Mouse (Mus musculus) layer of hippocampus, postnatal 10 days (tissue): ENCODE results near the gene Catsper1. TPM values are rescaled to one million over a fixed set of nuclear protein-coding genes. Genes with fewer than 3 reads are reported as not detected.

Experiments used
- DNase-seq, 2 experiments: peaks; one replicate each; pipeline ENCODE4 v3.0.0; 2021; ENCODE audit warnings: low spot score in 2 of 2
- long read RNA-seq: library from polyadenylated mRNA; stranded (forward); transcript quantifications from one replicate; pipeline ENCODE4 v2.0.0, GENCODE M21; 2023
- total RNA-seq, 2 experiments: library from RNA; stranded (reverse); gene quantifications; 2 replicates each; pipeline ENCODE4 v1.2.3; 2021

Catsper1 gene
- not detected for total RNA-seq
- long read RNA-seq: 0 reads

DNA sequence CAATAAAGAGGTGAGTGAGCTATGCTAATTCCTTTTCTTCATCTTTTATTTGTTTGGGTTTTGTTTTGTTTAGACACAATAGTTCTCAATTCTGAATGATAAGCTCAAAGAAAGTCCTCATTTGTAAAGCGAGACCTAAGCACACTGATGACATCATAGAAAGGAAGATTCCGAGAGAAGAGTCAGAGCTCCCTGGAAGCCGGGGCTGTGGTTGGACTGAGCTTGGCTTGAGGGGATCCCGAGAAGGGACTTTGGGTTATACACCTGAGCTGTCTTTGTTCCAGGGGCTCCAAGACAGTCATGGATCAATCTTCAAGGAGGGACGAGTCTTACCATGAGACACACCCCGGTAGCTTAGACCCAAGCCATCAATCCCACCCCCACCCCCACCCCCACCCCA lies at the start of gene Catsper1:
Catsper1 (plus strand) TSS at position 301 of the 400 bp plus-strand sequence.
- DNase-seq: no peak

DNA sequence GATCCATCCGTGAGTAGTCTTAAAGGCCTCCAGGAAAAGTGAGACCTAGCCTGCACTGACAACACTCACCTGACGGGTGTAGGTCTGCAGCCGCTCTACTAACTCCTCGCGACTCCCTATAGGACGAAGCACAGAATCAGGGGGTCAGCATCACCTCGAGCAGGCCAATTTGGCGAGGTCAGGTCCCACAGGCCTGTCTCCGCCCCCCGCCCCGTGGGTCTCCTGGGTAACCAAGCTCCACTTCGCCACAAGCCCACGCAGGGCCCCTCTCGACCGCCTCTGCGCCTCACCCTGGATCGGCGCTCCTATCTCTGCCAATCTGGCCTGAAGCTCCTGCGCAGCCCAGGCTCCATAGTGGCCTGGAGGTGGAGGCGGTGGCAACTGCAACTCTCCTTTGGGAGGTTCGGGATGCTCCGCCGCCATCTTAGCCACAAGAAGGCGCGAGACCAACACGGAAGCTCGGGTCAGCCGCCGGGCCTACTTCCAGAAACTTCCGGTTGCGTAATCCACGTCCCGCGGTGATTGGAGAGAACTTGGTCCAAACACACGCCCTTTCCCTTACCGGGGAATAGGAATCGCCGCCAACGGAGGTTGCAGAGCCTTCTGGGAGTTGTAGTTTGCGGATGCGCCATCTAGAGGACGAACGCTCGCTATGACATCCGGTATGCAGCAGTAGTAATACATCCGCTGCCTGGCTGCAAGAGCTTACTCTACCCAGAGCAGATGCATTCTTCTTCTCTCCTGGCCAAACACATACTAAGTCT lies 40.4 kb upstream of the Catsper1 start, which contains the start of gene Sf3b2:
Sf3b2 (minus strand) TSS at position 484 of the 764 bp plus-strand sequence.
- peak; percentile 98 to 99 for DNase-seq

DNA sequence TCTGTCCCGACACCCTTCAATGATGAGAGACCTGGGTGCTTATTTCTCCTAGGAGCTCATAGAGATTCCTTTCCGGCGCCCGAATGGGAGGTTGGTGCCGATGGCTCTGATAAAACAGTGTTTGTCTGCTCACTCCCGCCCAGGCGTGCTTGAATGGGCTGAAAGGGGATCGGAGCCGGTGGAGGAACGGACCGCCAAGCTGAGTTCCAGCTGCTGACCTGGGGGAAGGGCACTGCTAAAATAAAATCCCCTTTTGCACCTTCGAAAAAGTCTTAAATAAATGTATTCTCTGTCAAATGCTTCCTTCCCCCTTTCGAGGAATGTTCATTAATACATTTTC lies 39.8 kb upstream of the Catsper1 start:
- DNase-seq: no peak

DNA sequence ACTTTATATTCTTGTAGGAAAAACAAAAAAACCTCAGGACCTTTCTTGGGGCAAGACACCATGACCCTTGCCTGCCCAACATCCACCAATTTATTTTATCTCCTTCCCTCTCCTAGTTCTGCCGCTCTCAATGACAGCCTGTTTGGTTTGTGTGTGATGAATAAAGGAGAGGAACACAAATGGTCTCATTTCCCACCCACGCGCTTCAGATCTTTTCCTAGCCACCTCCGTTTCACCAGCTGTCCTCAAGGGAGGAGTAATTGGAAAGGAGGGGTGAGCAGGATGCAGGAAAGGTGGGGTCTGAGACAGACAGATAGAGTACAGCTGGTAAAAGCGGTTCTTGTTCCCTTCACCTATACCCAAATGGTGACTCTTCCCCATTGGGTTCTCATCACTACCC lies 38.9 kb upstream of the Catsper1 start:
- DNase-seq: peak; percentile 43 to 58

DNA sequence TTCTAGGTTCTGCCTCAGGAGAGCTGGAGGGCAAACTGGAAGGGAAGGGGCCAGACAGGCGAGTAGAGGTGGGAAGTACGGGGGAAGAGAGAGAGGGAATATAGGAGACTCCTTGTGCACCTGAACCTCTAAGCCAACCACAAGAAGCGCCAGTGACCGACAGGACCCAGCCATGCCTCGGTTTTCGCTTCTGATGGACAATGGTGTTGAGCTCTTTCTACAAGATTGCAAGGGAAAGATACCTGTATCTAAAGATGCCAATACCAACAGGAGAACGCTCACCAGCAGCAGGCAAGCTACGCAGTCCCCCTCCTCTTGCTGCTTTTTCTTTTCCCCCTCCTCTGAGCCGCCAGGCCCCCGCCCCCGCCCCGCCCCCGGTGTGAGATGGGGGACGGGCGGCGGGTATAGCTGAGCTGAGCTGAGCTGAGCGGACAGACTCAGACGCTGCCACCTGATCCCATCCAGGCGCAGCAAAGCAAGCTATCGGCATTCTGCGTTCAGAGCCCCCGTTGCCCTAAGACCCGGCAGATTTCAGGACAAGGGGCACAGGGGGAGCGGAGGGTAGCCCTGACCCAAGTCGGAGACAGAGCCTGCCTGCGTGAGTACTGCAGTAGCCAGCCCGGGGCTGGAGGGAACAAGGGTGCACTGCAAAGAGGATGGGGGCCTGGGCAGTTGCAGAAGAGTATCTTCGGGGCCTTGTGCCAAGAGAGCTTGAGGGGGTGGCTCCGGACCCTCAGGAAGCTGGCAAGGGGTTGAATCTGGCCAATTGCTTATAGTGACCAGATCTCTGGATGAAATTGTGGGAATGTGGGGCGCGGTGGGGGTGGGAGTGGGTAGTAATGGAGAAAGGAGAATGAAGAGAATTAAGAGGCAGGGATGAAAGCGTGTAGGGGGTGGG lies 37.4 kb upstream of the Catsper1 start, which contains the start of gene Gal3st3:
Gal3st3 (plus strand) TSS at position 429 of the 898 bp plus-strand sequence.
- DNase-seq: peak; percentile 42 to 67

DNA sequence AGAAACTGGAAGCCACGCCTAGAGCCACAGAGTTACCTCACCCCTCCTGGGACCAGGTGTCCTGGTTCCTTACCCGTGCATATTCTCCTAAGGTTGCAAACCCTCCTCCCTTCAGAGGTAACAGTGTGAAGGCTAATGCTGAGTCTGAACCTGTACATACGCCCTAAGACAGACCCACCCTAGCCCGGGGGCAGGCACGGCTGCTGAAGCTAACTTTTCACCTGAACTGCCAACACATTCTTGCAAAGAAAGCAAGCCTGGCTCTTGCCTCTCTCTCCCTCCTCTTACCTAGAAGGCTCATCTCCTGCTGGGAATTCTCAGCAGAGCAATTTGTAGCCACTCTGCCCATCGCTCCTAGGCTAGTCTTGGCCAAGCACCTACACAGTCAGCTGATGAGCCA lies 35.0 kb upstream of the Catsper1 start:
- no peak for DNase-seq

DNA sequence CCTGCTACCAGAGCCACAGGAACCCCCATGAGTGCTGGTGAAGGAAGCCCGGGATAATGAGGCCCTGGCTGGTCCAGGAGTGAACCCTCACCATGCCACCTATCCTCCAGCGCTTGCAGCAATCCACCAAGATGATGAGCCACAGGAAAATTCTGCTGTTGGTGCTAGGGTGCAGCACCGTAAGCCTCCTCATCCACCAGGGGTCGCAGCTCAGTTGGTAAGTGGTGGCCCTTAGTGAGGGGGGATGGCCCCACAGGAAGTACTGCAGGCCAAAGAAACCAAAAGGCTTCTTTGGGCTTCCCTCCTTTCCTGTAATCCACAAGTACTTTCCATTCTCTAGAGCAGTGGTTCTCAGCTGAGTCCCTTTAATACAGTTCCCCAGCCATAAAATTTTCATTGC lies 33.1 kb upstream of the Catsper1 start:
- peak; percentile 63 to 70 for DNase-seq

DNA sequence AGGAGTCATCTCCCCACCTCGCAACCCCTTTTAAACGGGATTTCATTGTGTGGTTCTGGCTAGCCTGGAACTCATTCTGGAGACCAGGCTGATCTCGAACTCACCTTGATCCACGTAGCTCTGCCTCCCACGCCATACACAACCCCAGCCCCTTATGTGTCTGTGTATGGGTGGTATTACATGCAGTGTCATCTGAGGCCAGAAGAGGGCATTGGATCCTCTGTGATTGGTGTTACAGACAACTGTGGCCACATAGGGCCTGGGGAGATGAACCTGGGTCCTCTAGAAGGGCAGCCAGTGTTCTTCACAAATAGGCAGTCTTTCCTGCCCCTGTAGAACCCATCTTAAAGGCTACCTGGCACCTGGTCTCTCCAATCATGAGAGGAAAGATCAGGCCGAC lies 29.3 kb upstream of the Catsper1 start:
- DNase-seq: peak; percentile 16 to 23

DNA sequence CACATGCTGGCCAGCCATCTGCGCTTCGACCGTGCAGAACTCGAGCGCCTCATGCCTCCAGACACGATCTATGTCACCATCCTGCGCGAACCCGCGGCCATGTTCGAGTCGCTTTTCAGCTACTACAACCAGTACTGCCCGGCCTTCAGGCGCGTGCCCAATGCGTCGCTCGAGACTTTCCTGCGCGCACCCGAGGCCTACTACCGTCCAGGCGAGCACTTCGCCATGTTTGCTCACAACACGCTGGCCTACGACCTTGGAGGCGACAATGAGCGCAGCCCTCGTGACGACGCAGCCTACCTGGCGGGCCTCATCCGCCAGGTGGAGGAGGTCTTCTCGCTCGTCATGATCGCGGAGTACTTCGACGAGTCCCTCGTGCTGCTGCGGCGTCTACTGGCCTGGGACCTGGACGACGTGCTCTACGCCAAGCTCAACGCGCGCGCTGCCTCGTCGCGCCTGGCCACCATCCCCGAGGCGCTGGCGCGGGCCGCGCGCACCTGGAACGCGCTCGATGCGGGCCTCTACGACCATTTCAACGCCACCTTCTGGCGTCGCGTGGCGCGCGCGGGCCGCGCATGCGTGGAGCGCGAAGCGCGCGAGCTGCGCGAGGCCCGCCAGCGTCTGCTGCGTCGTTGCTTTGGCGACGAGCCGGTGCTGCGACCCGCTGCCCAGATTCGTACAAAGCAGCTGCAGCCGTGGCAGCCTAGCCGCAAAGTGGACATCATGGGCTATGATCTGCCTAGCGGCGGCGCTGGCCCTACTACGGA lies 28.4 kb upstream of the Catsper1 start:
- DNase-seq: peak; percentile 17 to 48

DNA sequence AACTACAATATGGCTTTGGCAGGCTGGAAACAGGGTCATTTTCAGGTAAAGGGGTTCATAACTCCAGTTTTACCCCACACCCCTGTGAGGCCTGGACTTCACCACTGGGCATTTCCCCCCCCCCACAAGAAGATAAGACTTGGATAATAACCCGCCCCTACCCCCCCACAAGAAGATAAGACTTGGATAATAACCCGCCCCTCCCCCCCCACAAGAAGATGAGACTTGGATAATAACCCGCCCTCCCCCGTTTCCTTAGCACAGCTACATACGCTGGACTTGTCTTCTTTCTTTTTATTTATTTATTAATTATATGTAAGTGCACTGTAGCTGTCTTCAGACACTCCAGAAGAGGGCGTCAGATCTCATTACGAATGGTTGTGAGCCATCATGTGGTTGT lies 26.5 kb upstream of the Catsper1 start:
- DNase-seq: no peak

DNA sequence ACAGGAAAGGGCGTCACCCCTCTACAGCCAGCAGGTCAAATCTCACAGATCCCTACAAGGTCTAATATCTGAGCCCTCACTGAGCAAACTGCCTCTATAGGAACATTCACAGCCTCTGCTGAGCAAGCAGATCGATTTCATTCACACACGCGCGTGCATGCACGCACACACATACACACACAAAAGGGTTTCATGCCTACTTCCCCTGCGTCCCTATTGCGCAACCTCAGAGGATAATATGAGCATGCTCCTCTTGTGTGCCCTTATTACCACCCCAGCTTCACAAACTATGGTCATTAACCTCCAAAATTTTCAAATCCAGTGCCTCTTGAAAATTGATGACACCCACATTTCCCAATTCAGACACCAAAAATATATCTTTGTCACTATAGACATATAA lies 22.4 kb upstream of the Catsper1 start:
- DNase-seq: no peak

DNA sequence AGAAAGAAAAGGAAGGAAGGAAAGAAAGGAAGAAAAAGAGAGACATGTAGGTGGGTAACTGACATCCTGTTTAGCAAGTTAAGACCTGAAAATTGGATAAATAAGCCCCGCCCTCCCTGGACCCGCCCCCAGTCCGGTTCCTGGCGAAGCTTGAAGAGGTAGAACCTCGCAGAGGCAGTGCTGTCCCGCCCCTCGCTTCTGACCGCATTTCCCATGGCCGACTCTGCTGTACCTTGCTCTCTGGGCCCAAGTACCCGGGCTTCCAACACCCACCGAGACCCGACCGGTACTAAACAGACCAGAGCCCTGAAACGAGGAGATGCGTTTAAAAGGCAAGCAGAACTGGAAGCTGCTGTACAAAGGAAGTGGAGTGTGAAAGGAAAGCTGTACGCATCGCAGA lies 11.7 kb upstream of the Catsper1 start:
- no peak for DNase-seq

DNA sequence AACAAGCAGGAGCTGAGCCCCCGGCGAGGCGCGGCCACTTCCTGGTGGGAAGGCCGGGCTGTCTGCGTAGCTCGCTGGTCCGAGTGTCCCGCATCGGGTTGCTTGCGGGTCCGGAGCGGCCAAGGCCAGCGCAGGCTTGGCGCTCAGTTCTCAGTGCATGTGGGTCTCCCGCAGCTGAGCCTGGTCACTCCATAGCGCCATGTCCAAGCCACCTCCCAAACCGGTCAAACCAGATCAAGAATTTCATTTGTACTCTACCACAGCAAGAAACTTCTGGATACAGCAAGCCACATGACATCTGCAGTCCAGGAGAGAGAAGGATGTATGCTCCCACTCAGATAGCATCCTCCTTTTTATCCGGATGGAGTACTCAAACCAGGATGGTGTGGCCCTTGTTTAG lies 7.6 kb upstream of the Catsper1 start:
- no peak for DNase-seq

DNA sequence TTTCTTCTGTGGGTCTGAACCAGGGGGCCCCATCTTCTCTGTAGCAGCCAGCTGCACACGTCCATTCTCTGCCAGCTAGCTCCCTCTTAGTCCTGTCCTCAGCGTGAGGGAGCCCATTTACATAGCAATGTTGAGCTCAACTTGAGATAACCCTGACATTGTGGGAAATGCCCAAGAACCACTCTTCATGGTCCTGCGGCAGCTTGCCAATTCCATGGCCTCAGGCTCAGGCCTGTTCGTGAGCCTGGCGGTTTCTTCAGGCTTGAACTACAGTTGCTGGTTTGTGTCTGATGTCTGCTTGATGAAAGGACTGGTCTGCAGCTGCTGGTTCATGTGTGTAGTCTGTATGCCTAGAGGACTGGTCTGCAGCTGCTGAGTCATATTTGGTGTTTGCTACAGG lies 800 bp upstream of the Catsper1 start:
- DNase-seq: no peak

DNA sequence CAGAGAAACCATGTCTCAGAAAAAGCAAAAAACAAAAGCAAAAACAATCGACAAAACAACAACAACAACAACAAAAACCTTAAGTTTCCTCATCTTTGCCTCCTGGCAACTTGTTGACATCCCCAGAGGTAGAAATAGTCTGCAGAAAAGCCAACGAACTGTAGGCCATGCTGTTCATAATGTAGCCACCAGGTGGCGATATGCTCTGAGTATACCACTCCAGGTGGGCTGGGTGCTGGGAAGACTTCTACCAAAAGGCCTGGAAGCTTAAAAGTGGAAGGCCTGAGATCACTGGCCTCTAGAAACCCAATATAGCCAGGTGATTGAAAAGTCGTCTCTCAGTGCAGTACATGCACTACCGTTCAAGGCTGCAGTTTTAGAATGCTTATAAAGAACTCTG lies 2.4 kb downstream of the Catsper1 start:
- DNase-seq: peak; percentile 77

DNA sequence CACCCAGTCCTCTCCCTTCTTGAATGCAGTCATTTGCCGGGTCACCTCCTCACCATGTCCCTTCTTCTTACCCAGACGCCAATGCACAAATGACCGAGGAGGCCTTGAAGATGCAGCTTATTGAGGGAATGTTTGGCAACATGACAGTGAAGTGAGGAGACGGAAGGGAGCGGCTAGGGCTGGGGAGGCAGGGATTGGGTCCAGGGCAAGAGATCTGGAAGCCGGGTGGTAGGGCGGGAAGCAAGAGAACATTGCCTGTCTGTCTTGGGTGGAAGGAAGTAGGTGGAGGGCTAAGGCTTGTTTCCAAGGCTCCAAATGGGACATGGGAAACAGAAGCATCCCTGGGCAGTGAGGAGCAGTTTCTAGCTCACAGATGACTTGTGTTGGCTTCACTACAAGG lies 5.8 kb downstream of the Catsper1 start:
- DNase-seq: no peak

DNA sequence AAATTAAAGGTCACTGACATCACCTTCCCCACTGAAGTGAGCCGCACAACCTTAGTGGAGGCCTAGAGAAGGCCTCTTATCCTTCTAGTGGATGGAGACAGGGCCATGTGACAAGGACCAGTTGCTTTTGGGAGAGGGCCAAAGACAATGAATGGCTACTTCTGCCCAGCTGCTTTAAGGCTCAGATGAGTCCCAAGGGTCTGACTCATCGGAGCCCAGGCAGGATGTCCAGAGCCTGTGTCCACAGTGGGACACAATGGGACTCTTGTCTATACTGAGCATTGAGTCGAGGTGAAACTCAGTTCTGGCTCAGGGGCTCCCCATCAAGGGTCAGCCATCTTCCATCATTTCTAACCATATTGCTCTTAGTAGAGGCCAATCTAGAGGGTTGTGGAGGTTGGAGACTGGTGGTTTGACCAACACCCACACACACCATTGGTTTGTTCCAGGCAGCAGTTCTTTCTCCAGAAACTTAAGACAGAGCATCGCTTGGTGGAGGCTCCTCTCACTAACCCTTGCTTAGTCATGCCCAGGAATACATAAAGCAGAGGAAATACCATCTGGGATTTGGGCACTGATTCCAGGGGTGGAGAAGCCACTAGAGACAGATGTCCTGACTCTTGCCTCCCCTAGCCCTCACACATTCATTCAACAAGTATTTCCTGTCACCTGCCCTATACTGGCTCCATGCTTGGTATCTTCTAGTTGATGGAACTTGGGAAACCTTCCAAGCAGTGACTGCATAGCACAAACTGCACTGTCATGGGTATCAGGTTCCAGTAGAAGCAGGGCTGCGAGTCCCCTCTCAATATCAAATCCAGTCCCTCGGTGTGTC lies 10.0 kb downstream of the Catsper1 start:
- no peak for DNase-seq

DNA sequence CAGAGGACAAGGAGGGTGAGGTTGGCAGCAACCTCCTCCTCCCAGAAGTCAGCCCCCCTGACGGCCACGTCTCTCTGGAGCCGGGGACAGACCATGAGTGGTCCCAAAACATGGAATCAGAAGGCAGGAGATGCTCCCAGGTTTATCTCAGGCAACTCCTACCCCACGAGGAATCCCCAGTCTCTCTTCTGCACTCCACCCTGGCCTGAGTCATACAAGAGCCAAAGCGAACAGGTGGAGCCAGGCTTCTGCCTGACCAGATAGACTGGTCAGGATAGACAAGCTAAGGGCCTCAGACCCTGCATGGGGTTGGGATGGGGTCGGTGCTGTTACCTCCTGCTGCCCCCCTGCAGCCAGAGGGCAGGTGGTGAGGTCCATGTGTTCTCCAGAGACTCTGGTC lies 12.5 kb downstream of the Catsper1 start:
- DNase-seq: no peak

DNA sequence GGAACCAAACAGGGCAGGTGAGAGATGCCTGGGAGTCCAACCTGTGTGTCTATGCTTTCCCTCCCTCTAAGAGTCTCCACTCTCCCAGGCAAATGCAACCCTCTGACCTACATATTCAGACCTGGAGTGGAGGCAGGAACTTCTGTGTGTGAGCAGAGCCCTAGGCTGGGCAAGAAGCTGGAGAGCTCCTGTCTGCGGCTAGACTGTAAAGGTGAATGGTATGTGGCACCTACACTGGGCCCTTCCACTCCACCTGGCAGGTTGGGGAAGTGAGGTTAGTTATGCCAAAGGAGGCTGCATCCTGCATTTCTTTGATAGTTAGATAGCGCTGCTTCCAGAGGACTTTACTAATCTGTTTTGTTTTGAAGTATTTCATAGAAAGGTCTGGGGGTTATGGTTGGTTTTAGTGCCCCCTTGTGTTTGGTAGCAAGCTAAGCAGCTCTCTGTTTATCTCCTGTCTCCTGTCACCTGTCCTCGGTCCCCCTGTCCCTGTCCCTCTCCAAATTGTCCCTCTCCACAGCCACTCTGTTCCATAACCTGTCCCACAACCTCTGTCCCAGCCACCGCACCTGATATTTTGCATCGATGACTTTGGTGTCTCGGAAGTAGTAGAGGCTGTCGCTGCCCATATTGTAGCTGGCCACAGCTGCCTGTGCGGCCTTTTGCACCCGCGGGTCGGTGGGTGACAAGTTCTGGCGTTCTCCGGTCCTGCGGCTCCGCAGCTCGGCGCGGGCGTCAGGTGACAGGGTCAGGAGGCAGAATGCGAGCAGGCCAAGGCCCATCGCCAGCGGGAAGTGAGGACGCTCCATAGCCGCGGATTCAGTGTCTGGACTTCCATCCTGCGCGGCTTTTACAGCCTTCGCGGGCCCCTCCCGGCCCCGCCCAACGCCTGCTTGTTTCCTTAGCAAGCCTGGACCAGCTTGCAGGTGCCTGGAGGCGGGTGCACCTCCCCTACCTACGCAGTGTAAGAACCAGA lies 13.3 kb downstream of the Catsper1 start:
- DNase-seq: peak; percentile 17 to 30
